Mouse (Mus musculus) cerebellum, postnatal 36 days (tissue): ENCODE measurements around the gene Fam186b.

ENCODE experiments used
- DNase-seq, 2 experiments: peaks; one replicate each; pipeline ENCODE4 v3.0.0; 2021 to 2022; ENCODE audit warnings: mixed read lengths in 2 of 2

The Fam186b gene

DNA sequence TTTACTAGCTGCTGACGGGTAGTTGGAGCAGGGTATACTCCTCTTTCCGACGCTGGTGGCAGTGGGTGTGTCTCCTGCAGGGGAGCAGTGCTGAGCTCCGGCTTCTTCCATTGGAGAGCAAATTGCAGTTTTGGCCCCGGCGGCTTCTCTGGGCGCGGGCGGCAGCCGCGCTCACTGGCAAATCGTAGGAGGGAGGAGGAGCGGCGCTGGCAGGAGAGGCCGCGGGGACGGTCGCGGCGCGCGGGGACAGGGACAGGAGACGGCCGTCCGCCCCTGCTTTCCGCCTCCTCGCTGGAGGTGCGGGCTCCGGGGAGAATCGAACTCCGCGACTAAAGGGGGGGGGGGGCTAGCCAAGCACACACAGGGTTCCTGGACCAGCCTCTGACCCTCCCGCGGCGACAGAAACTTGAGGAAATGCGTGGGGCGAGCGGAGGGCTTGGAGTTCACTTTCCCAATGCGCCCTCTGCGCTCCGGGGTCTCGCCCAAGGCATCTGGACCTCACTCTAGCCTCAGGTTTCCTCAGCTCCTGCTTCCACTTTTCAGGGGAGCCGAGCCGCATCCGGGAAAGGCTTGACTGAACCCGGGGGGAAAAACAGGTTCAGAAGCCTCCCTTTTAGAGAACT is 72.0 kb downstream of the Fam186b start:
- DNase-seq: peak; percentile 60 to 65

DNA sequence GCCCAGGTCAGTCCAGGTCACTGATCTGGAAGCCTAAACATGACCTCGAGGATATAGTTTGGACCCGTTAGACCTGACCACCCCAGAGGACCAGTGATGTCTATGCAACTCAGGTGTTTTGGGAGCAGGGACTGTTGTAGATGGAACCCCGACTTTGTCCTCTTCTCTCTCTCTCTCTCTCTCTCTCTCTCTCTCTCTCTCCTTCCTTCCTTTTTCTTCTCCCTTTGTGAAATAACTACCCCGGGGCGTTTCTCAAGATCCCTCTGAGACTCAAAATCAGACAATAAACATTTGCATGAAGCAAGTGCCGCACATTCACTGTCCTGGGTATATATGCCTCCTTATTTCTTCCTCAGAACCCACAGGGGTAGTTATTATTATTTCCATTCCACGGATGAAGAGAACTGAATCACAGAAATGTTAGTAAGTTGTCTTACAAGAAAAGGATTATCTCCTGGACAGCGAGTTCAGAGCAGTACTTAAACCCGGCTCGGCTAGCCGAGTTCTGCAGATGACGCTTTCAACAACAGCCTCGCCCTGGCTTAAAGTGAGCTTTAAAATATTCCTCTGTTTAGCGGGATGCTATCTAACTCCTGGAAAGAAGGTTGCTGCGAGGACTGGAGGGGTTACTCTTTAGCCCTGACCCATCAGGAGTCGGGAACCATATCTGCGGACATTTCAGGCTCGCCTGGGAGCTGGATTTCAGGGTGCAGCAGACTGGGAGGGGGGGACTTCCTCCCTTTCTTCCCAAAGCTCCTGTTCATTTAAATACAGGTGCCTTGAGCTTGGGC is 72.7 kb downstream of the Fam186b start:
- DNase-seq: no peak

DNA sequence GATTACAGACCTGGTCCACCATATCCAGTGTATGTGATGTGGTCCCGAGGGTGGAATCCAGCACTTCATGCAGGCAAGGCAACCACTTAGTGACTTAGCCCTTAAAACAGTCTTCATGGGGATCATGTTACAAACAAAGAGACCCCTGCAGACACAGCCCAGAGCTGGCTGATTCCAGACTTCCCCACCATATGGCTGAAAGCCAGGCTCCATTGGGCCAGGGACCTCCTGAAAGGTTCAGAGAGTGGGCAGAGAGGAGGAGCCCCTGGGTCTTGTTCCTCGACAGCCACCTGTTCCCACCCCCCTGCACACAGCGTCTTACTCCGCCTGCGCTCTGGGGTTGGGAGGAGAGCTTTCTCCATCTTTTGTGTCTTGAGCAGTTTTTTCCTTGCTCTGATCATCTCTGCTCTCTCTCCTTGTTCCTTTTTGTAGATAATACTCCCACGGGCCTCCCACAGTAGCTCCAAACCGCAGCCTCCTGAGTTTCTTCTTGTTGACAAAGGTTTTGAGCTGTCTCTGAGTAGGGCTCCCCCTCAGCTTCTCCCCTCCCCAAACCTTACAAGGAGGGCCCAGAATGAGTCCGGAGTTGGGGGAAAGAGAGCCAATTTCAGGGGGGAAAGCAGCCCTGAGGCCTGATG is 74.3 kb downstream of the Fam186b start:
- DNase-seq: no peak
